Comparison of ENCODE assay signal across 1 mouse cellular context in the genomic region with DNA sequence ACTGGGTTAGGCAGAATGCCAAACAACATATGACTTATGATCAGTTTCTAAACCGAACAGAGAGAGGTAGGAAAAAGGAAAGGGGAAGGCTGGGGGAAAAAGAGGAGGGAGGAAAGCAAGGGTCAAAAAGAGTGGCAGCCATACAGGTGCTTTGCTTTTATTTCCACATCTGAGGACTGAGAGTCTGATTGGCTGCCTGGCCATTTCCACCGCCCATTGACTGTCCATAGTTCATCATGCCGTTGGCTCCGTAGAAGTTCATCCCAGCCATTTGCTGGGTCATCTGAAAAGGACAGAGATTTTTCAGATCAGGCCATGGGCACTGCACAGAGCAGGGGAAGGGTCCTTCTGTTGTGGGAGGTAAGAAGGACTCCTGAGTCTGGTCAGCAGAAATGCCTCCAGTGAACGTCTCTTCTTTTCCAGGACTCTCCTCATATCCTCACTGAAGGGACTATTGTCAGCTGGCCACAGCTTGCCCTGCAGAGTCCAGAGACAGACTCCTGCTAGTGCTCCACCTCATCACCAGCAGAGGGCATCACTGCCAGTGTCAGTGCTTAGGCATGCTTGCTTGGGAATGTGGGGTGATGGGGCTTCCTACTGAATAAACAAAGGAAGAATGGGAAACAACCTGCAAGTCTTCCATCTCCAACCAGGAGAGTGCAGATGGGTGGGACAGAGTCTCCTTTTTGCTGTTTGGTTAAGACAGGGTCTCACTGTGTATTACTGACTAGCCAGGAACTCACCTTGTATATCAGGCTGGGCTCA.
TF ChIP-seq lines count a peak whose summit lies in the region.

No protein-coding gene starts in this region.

TF ChIP-seq in MEL, 35 proteins besides CTCF, POLR2A, EP300 and RAD21:
- no peak for TF ChIP-seq NELFE (IDR thresholded peaks at IDR 0.05; ENCODE audit: low read depth, low read length)
- no peak for TF ChIP-seq POLR2AphosphoS2 (IDR thresholded peaks at IDR 0.05; ENCODE audit: low read length)
- no peak for TF ChIP-seq USF1 (IDR thresholded peaks at IDR 0.05; ENCODE audit: low read depth, low read length)
- no peak for TF ChIP-seq ZC3H11A (IDR thresholded peaks at IDR 0.05; ENCODE audit: low read depth, low read length)
- no peak for TF ChIP-seq CHD1 (IDR thresholded peaks at IDR 0.05; ENCODE audit: low read depth, low read length)
- TF ChIP-seq MXI1 (IDR thresholded peaks at IDR 0.05; ENCODE audit: low read depth, low read length) = no peak
- peak; percentile 61 for TF ChIP-seq SMC3 (IDR thresholded peaks at IDR 0.05; ENCODE audit: low read depth, low read length)
- no peak for TF ChIP-seq USF2 (IDR thresholded peaks at IDR 0.05; ENCODE audit: borderline replicate concordance in 1 of 2, insufficient read depth in 1 of 2, low read depth in 1 of 2, low read length in 2 of 2)
